Mouse (Mus musculus): ENCODE results near the gene Tmem179b.

The Tmem179b gene

GRCm38 (mm10) chr19:8774086-8774835, at the start of gene Tmem179b:
TSS of gene Tmem179b (minus strand) at chr19:8774467.
- peak; percentile 95 for DNase-seq (ENCODE audit: low spot score)

GRCm38 (mm10) chr19:8822696-8823095, 48.4 kb upstream of the Tmem179b start:
- DNase-seq (ENCODE audit: low spot score) = no peak

GRCm38 (mm10) chr19:8821146-8821545, 46.9 kb upstream of the Tmem179b start:
- no peak for DNase-seq (ENCODE audit: low spot score)

- no peak for DNase-seq (ENCODE audit: low spot score)
Measured at GRCm38 (mm10) chr19:8820424-8820956, 46.2 kb upstream of the Tmem179b start.

DNA sequence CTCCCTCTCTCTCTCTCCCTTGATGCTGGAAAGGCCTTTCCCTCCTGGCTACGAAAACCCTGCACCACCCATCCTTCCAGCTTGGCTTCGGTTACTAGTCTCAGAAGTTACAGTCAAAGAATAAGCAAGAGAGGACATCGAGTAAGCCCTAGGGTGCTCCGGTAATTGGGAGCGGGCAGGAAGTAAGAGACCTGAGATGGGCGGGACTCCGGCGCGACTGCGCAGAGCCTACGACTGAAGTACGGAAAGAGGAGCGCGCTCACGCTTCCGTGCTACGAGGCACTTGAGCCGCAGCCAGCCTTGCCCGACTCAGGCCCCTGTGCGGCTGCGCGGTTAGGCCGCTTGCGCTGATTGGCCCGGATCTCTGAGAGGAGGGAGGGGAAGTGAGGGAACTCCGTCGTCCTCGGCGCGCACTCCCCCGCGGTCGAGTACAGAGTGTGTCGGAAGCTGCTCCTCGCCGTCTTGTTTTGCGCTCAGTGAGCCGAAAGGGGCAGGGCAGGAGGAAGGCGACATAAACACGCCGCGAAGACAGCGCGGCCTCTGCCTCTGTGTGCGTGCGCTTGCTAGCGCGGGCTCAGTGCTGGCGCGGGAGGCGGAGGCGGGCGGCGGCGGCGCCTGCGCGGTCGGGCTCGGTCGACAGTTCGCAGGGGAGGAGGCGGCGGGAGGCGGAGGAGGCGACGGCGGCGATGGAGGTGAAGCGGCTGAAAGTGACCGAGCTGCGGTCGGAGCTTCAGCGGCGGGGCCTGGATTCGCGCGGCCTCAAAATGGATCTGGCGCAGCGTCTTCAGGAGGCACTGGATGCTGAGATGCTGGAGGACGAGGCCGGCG, 45.5 kb upstream of the Tmem179b start, which contains the start of gene Hnrnpul2:
Hnrnpul2 (plus strand) TSS at position 415 of the 828 bp plus-strand sequence.
- peak; percentile 99 for DNase-seq (ENCODE audit: low spot score)

- peak; percentile 99 for DNase-seq (ENCODE audit: low spot score)
Measured at GRCm38 (mm10) chr19:8818801-8819595, 44.7 kb upstream of the Tmem179b start, which contains the start of gene Ttc9c. TSS of gene Ttc9c (minus strand) at chr19:8819333.

GRCm38 (mm10) chr19:8818301-8818798, 44.1 kb upstream of the Tmem179b start:
- DNase-seq (ENCODE audit: low spot score) = no peak

DNA sequence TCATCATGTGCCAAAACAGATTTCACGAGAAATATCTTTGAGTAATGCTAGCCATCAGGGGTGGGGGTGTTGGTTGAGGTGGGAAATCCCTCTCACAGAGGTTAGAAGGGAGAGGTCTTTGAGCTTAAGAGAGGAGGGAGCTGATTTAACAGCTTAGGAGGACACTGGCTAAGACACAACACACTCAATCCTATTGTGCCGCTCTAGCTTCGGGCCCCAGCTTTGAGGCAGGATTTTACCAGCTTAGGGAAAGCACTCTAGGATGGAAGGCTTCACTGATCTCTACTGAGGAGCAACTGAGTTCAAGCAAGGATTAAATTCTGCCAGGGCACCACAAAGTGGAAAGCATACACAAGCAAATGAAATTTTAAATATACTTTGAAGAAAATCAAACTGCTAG, 42.7 kb upstream of the Tmem179b start:
- DNase-seq (ENCODE audit: low spot score) = no peak

DNA sequence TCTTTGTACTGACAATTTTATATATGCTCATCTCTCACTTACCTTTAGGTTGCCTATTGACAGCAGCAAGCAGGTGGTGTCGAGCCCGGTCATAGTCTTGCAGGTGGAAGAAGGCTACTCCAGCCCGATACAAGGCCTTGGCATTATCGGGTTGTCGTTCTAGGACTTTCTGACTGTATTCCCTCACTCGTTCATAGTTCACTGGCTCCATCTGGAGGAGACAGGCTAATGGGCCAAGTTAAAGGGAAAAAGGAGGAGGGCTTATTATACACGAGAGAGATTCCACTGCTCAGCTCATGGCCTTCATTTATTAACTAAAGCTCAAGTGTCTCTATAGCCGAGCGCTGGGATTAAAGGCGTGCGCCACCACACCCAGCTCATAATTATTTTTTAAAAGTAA, 41.5 kb upstream of the Tmem179b start:
- DNase-seq (ENCODE audit: low spot score) = no peak

DNA sequence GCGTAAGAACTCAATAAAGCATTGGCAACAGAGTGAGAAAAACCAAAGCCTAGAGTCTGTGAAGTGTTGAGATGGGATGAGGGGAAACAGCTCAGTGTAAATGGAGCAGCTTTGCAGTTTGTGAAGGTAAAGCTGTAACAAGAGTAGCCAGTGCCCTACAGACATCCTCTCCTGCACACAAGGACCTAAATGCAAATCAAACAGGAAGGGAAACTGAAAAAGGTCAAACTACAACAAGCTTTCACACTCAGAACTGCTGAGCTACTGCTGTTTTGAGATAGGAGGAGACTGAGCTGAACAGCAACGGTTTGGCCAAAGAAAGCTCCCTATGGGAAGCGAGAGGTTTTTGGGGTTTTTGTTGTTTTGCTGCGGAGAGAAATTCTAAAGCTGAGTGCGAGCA, 32.5 kb upstream of the Tmem179b start:
- no peak for DNase-seq (ENCODE audit: low spot score)

DNA sequence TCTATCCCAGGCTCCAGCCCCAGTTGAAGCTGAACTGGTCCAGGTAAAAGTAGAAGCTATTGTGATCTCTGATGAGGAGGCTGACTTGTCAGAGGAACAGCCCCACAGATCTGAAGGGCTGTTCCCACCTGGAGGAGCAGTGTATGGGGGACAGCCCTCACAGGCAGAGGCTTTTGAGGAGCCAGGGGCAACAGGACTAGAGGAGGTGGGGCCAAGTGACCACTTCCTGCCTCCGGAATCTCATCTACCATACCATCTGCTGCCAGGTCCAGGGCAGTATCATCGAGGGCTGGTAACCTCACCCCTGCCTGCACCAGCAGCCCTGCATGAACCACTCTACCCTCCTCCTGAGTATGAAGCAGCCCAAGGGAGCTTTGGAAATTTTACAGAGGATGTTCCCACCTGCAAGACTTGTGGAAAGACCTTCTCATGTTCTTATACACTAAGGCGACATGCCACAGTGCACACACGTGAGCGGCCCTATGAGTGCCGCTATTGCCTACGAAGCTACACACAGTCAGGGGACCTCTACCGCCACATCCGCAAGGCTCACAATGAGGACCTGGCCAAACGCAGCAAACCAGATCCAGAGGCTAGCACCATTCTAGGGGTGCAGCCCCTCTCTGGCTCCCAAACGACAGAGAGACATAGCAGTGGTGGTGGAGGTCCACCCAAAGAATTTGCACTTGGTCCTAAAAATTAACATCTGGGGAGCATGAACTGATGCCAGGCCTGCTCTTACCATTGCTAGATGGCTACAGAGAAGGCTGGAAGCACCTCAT, 29.8 kb upstream of the Tmem179b start:
- no peak for DNase-seq (ENCODE audit: low spot score)

DNA sequence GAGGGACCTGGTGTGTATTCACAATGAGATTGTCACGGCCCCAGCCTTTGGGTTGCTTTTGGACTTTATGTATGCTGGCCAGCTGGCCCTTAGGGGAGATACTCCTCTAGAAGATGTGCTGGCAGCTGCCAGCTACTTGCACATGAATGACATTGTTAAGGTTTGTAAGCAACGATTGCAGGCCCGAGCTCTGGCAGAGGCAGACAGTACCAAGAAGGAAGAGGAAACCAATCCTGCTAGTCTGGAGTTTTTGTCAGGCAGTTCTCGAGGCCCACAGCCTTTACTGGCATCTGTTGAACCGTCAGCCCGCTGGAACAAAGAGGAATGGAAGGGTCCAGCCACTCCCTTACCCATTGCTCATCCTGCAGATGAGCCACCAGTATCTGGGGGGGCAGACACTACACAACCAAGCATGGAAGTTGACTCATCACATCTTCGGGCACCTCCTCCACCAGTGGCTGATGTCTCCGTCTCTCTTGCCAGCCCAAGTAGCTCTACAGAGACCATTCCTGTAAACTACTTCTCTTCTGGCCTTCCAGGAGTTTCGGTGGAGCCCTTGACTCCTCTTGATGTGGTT, 29.0 kb upstream of the Tmem179b start:
- no peak for DNase-seq (ENCODE audit: low spot score)

- DNase-seq (ENCODE audit: low spot score) = peak; percentile 99
Measured at GRCm38 (mm10) chr19:8802130-8802821, 28.0 kb upstream of the Tmem179b start, which contains the start of gene Zbtb3. TSS of gene Zbtb3 (plus strand) at chr19:8802555.

DNA sequence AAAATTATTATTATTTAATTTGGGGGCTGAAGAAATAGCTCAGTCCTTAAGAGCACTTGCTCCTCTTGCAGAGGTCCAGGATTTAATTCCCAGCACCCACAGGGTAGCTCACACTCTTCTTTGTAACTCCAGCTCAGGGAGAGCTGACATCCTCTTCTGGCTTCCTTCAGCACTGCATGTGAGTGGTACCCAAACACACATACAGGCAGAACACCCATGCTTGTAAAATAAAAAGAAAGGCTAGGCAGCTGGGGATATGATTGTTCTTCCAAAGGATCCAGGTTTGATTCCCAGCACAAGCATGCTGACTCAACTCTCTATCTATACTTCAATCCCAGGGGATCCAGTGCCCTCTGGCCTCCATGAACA, 24.7 kb upstream of the Tmem179b start:
- no peak for DNase-seq (ENCODE audit: low spot score)

DNA sequence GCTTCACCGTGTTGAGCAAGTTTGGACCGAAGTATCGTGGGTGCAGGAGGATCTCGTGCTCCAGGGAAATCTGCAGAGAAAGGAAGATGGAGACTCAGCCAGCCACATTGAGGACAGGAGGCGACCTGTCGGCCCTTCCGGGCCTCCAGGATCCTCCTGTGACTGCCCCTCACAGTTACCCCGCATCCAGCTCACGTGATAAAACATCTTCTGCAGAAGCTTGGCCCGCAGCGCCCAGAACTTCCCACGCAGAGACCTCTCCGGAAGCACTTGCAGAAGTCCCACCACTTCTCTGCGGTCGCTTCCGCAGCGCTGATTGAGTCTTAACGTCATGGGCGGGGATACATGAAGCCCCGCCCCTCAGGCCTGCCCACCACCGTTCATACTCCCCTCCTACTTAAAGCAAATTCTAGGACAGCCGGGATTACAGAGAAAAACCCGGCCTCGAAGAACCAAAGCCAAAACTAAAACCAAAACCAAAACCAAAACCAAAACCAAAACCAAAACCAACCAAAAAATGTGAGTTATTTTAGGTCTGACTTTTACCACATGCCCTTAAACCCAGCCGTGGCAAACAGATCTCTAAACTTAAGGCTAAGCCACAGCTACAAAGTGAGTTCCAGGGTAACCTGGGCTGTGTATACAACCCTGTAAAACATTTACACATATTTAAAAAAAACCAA, 24.1 kb upstream of the Tmem179b start, which contains the start of gene Polr2g:
Polr2g (minus strand) TSS at position 314 of the 683 bp plus-strand sequence.
- DNase-seq (ENCODE audit: low spot score) = peak; percentile 92

DNA sequence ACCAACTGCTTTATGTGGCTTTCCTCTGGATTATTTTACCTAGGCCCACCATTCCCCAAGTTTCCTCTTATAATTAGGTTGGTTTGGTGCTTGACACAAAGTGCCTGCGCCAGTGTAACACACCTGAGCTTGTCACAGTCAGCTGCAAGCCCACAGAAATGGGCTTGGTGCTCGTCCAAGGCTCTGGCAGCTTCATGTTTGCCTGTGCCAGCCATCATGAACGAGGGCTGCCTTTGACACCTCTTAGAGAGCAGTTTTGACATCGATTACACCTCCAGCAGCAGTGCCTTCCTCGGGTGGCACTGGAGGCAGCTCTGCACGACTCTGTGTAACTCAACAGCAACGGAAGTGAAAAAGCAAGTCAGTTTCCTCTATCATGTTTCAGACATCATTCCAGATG, 15.9 kb upstream of the Tmem179b start:
- DNase-seq (ENCODE audit: low spot score) = no peak

GRCm38 (mm10) chr19:8789171-8789570, 14.9 kb upstream of the Tmem179b start:
- DNase-seq (ENCODE audit: low spot score) = no peak

DNA sequence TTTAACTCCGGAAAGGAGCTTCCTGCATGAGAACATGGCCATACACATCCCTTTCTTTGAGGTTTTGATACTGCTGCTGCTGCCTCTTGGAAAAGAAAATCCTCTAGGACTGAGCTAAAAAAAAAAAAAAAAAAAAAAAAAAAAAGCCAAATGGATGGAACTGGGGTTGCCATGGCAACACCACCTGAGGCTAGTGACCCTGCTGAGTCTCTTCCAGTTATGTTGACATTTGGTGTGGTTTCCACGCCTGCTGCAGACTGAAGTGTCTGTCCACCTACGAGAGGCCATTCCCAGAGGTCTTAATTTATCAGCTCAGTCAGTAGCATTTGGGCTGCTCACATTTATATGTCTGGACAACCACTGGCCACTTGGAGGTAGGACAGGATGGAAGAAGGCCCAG, 14.3 kb upstream of the Tmem179b start:
- DNase-seq (ENCODE audit: low spot score) = no peak

Data from lung, postnatal 25 days (tissue).